12 mouse cellular contexts compared by ENCODE assay signal in genomic region chr11:116629472-116629871, GRCm38 (mm10). TPM values are rescaled to one million over a fixed set of nuclear protein-coding genes. Genes with fewer than 3 reads are reported as not detected.
"Had no signal": no experiment of that assay in that cellular context is flagged by ENCODE, and none has a peak within 500 bp of the region (broad histone marks: within the 10 kb centered on the region; RNA-seq: fewer than 3 reads in every experiment).

No protein-coding gene starts in this region.

- H3K9ac ChIP-seq: limb, embryonic 13.5 days; liver, embryonic 14.5 days; midbrain, embryonic 13.5 days; stomach, embryonic 15.5 days had no signal

- H3K27ac ChIP-seq: kidney, postnatal 0 days; layer of hippocampus, adult 2 months; limb, embryonic 13.5 days; liver, embryonic 14.5 days; midbrain, embryonic 13.5 days; stomach, embryonic 15.5 days had no signal

- H3K27me3 ChIP-seq: limb, embryonic 13.5 days; stomach, embryonic 15.5 days had no signal

- H3K4me2 ChIP-seq: limb, embryonic 13.5 days; midbrain, embryonic 13.5 days; stomach, embryonic 15.5 days had no signal

- H3K4me3 ChIP-seq: layer of hippocampus, adult 2 months; limb, embryonic 13.5 days; midbrain, embryonic 13.5 days; stomach, embryonic 15.5 days had no signal

- H3K9me3 ChIP-seq: limb, embryonic 13.5 days; midbrain, embryonic 13.5 days; stomach, embryonic 15.5 days had no signal

- H3K36me3 ChIP-seq: limb, embryonic 13.5 days; midbrain, embryonic 13.5 days; stomach, embryonic 15.5 days had no signal

RNA-seq across cellular contexts. Expression of gene Prcd, which starts 23.9 kb away (rescaled TPM):
- total RNA-seq: liver, adult 2 months; midbrain, postnatal 0 days had no signal
- polyA plus RNA-seq: liver, adult 2 months had no signal

RNA-seq across cellular contexts. Expression of gene Cygb, which starts 24.6 kb away (rescaled TPM):
- total RNA-seq: megakaryocyte progenitor cell, adult 5-6 weeks had no signal

RNA-seq across cellular contexts. Expression of gene Aanat, which starts 43.2 kb away (rescaled TPM):
- total RNA-seq: liver, adult 2 months; megakaryocyte progenitor cell, adult 5-6 weeks had no signal
- polyA plus RNA-seq: kidney, postnatal 0 days; limb, embryonic 13.5 days; liver, adult 2 months; liver, embryonic 14.5 days; lung, embryonic 16.5 days; spleen, adult 2 months; thymus, adult 2 months had no signal
